Mouse (Mus musculus): ENCODE measurements around the gene Olfr556.
A peak's percentile ranks its signal among the peaks of the same experiment; 100 is the strongest.
"Not testable (repeated sequence)": the region's sequence is repeated elsewhere in the genome, so short reads cannot be mapped to it uniquely, and the experiment has no call there.

Gene Olfr556

DNA sequence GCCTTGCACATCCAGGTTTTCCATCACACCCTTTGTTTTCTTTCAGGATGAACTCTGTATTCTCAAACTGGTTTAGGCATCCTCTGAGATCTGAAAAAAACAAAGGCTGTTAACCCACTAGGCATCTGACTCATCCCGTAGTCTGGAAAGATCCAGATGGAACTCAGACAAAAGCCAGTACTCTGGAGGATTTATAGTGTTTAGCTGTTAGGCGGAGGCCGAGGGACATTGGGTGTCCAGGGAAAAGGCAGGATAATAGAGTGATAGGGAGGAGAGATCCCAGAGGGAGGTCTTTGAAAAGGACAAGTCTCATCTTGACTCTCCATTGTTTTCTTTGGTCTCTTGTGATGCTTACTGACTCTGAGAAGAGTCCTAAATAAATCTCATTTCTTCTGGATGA, at the start of gene Olfr556:
Gene Olfr556 (plus strand): TSS at position 301 of the 400 bp plus-strand sequence.
- no peak for DNase-seq (ENCODE audit: low spot score in 2 of 2)

GRCm38 (mm10) chr7:102618118-102618517, 46.6 kb upstream of the Olfr556 start, which contains the start of gene Olfr553:
Gene Olfr553, minus strand, starts transcription at chr7:102618218.
- no peak for DNase-seq (ENCODE audit: low spot score in 2 of 2)

DNA sequence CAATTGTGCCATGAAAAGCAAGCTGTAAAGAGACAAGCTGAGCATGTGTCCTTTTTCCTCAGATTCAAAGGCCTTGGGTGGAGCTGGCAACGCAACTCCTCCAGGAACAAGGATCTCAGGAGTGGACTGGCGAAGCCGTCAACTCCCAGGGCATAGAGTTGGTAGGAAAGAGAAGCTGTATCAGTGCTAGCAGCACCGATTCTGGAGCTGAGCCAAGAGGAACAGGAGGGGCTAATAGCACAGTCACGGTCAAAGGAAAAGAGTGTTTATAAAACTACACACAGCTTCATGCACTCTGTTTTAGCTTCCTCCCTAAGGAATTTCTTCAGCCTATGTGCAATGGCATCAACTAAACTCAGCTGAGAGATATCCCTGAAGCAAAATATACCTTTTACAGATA, 45.1 kb upstream of the Olfr556 start:
- DNase-seq (ENCODE audit: low spot score in 2 of 2), result no peak

- not testable (repeated sequence) for DNase-seq (ENCODE audit: low spot score in 2 of 2)
Observed at GRCm38 (mm10) chr7:102620368-102620767, 44.3 kb upstream of the Olfr556 start.

- peak; percentile 22 to 50 for DNase-seq (ENCODE audit: low spot score in 2 of 2)
Observed at GRCm38 (mm10) chr7:102636665-102637064, 28.0 kb upstream of the Olfr556 start.

- DNase-seq (ENCODE audit: low spot score in 2 of 2), result no peak
Observed at GRCm38 (mm10) chr7:102638132-102638531, 26.6 kb upstream of the Olfr556 start, which contains the start of gene Olfr554. Gene Olfr554, plus strand, starts transcription at chr7:102638432.

- not testable (repeated sequence) for DNase-seq (ENCODE audit: low spot score in 2 of 2)
Observed at GRCm38 (mm10) chr7:102644945-102645344, 19.8 kb upstream of the Olfr556 start.

GRCm38 (mm10) chr7:102658523-102658922, 6.2 kb upstream of the Olfr556 start, which contains the start of gene Olfr555:
Gene Olfr555, plus strand, starts transcription at chr7:102658823.
- DNase-seq (ENCODE audit: low spot score in 2 of 2), result no peak

- no peak for DNase-seq (ENCODE audit: low spot score in 2 of 2)
Observed at GRCm38 (mm10) chr7:102665378-102665777, 679 bp downstream of the Olfr556 start.

GRCm38 (mm10) chr7:102676225-102676624, 11.5 kb downstream of the Olfr556 start:
- no peak for DNase-seq (ENCODE audit: low spot score in 2 of 2)

DNA sequence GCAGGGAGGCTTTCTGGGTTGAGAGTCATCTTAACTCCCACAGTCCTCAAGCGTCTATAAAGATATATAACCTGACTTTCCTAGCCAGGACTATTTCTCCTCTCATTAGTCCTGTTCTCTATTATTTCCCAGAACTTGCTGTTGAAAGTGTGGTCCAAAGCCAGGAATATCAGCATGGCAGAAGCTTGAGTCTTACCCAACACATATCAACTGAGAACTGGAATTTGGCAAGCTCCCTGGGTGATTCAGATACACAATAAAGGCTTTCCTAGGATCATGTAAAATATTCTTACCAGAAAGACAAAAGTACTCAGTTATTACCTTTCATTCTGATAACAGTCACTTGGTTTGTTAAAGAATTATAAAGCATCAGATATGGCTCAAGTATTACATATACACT, 17.2 kb downstream of the Olfr556 start:
- DNase-seq (ENCODE audit: low spot score in 2 of 2), result no peak

DNA sequence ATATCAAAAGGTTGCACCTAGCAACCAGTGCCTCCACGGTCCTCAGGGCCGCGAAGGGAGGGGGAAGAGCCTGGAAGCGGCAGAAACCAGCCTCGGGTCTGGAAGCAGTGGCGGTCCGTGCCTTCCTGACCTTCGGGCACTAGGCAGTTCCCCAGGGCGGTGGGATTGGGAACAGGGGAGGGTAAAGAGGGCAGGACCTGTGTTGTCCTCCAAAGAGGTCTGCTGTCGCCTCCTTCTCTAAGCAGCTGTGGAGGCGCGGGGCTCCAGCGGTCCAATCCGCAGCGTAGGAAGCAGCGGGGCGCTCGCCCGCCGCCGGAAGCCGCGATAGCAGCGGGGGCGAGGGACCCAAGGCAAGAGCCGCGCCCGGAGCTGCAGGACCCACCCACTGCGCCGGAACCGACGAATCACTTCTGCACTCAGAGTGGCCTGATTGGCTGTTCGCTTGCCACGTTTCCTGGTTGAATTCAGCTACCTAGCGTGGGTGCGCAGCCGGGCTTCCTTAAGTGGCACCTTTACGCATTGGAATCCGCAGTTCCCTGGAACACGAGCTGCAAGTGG, 22.3 kb downstream of the Olfr556 start, which contains the start of gene Trim68:
Gene Trim68 (minus strand): TSS at position 384 of the 558 bp plus-strand sequence.
- DNase-seq (ENCODE audit: low spot score in 2 of 2), result peak; percentile 91 to 92

- DNase-seq (ENCODE audit: low spot score in 2 of 2), result peak in 1 of 2 experiments; percentile 5
Observed at GRCm38 (mm10) chr7:102695358-102696125, 30.8 kb downstream of the Olfr556 start, which contains the start of gene Olfr557. Gene Olfr557, plus strand, starts transcription at chr7:102695910.

DNA sequence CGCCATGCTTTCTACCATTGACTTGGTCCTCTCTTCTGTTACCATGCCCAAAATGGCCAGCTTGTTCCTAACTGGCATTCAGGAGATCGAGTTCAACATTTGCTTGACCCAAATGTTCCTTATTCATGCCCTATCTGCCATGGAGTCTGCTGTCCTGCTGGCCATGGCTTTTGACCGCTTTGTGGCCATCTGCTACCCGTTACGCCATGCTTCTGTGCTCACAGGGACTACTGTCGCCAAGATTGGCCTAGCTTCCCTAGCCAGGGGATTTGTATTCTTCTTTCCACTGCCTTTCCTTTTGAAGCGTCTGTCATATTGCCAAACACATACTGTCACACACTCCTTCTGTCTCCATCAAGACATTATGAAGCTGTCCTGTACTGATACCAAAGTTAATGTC, 33.8 kb downstream of the Olfr556 start:
- DNase-seq (ENCODE audit: low spot score in 2 of 2), result no peak

DNA sequence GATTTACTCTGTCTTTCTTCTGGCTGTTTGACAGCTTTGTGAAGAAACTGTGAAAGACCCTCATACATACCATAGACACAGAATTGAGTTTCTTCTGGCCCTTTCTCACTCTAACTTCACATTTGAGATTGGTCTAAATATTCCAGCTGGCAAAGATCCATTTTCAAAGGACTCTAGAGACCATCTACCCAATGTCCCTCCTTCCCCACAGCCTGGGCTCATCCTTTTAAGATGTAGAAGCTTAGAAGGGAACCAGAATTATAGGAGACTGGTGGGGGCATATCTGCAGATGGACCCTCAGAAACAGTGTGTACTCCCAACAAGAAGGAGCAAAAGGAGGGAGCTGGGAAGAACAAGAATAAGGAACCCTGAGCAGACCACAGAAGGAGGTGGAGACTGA, 37.2 kb downstream of the Olfr556 start, which contains the start of gene Olfr558:
Gene Olfr558 (plus strand): TSS at position 301 of the 400 bp plus-strand sequence.
- no peak for DNase-seq (ENCODE audit: low spot score in 2 of 2)

GRCm38 (mm10) chr7:102718970-102719369, 54.3 kb downstream of the Olfr556 start, which contains the start of gene Olfr33:
Gene Olfr33, minus strand, starts transcription at chr7:102719070.
- no peak for DNase-seq (ENCODE audit: low spot score in 2 of 2)

All from spleen, postnatal 36 days (tissue).